Mouse (Mus musculus) B cell, adult (primary cell): ENCODE measurements around the gene Gm6812. TPM values are rescaled to one million over a fixed set of nuclear protein-coding genes. Genes with fewer than 3 reads are reported as not detected.

ENCODE experiments used
- total RNA-seq: library from RNA; stranded (reverse); gene quantifications from 4 replicates; pipeline ENCODE4 v1.2.4, GENCODE M21; 2023; ENCODE audit not compliant: inconsistent age

Gene Gm6812
- total RNA-seq, result not detected in 4 replicates

GRCm38 (mm10) chrX:68892953-68893352, at the start of gene Gm6812:
Gm6812 (minus strand) TSS chrX:68893053.

Other genes with a start within 250 kb of the Gm6812 start
- gene Fmr1, start 214.5 kb downstream of the Gm6812 start, total RNA-seq, result 75.9 to 93.4 TPM (median 88.5 TPM) in 4 replicates
- gene Fmr1nb, start 131.2 kb downstream of the Gm6812 start, total RNA-seq, result not detected in 4 replicates
- 1.4 to 5.2 TPM (median 2.3 TPM) in 4 replicates for gene Gm14698, start 72.0 kb downstream of the Gm6812 start, total RNA-seq